Mouse (Mus musculus) midbrain, embryonic 13.5 days (tissue): ENCODE measurements around the gene Selenop. TPM values are rescaled to one million over a fixed set of nuclear protein-coding genes. Genes with fewer than 3 reads are reported as not detected.

Experiments used
- ATAC-seq: fragments of 200-750 bp; cut with Nextera tagmentation; 2 replicates; pipeline ENCODE4 v1.8.0; 2017; ENCODE audit warnings: mild to moderate bottlenecking, moderate TSS enrichment, moderate library complexity
- H3K27ac ChIP-seq: fragments of 300-500 bp; sonication (generic); 2 replicates; pipeline ENCODE4 v1.5.1; 2015; ENCODE audit warnings: inconsistent platforms, mild to moderate bottlenecking, moderate library complexity
- H3K27me3 ChIP-seq: fragments of 300-500 bp; sonication (generic); 2 replicates; pipeline ENCODE4 v1.6.1; 2015; ENCODE audit warnings: mild to moderate bottlenecking, inconsistent platforms
- H3K36me3 ChIP-seq: fragments of 300-500 bp; sonication (generic); 2 replicates; pipeline ENCODE4 v1.6.1; 2015; ENCODE audit warnings: mild to moderate bottlenecking, inconsistent platforms
- H3K4me1 ChIP-seq: fragments of 300-500 bp; sonication (generic); replicated peaks from 2 replicates; pipeline ENCODE4 v1.6.1; 2015; ENCODE audit warnings: inconsistent platforms
- H3K4me2 ChIP-seq: fragments of 300-500 bp; sonication (generic); replicated peaks from 2 replicates; pipeline ENCODE4 v1.6.1; 2015; ENCODE audit warnings: moderate library complexity, mild to moderate bottlenecking, inconsistent platforms
- H3K4me3 ChIP-seq: fragments of 300-500 bp; sonication (generic); replicated peaks from 2 replicates; pipeline ENCODE4 v1.5.1; 2015; ENCODE audit warnings: mild to moderate bottlenecking, inconsistent platforms
- H3K9ac ChIP-seq: fragments of 300-500 bp; sonication (generic); replicated peaks from 2 replicates; pipeline ENCODE4 v1.6.1; 2015; ENCODE audit warnings: mild to moderate bottlenecking, inconsistent platforms
- H3K9me3 ChIP-seq: fragments of 300-500 bp; sonication (generic); 2 replicates; pipeline ENCODE4 v1.6.1; 2016; ENCODE audit warnings: mild to moderate bottlenecking, inconsistent platforms
- WGBS: fragments of 180-500 bp; shearing (Covaris S2); methylation state at CpG from one replicate; pipeline ENCODE4 v1.1.7; 2015; 5-methylcytosine and 5-hydroxymethylcytosine counted together
- polyA plus RNA-seq: library from polyadenylated mRNA; unstranded; fragments of >200 nt; fragmentation: Nextera tagmentation; extraction: Ambion mirVana; gene quantifications from 2 replicates; pipeline ENCODE4 v1.2.1, GENCODE M21; 2015

Selenop gene
- polyA plus RNA-seq, 1 experiment from 2014 or later = 86.1 TPM

- H3K27ac ChIP-seq = no peak overlapping the region
- H3K9ac ChIP-seq = no peak overlapping the region
- no peaks in the 10 kb centered on the region for H3K36me3 ChIP-seq
- H3K4me3 ChIP-seq = no peak overlapping the region
- no peak overlapping the region for H3K4me2 ChIP-seq
- no peaks in the 10 kb centered on the region for H3K27me3 ChIP-seq
- H3K9me3 ChIP-seq = no peaks in the 10 kb centered on the region
- no peaks in the 10 kb centered on the region for H3K4me1 ChIP-seq
- no peak for ATAC-seq
Observed at GRCm38 (mm10) chr15:3312937-3313336, 44.6 kb downstream of the Selenop start.

- ATAC-seq = no peak
- no peaks in the 10 kb centered on the region for H3K9me3 ChIP-seq
- 72% methylated on average over 2 of the region's 2 CpGs for WGBS
Observed at GRCm38 (mm10) chr15:3316617-3317016, 48.3 kb downstream of the Selenop start.

GRCm38 (mm10) chr15:3319929-3320328 lies 51.6 kb downstream of the Selenop start:
- Histone ChIP-seq H3K4me2 (no peak overlapping the region), H3K4me3 (no peak overlapping the region), H3K36me3 (no peaks in the 10 kb centered on the region), H3K4me1 (no peaks in the 10 kb centered on the region), H3K9ac (no peak overlapping the region), H3K27ac (no peak overlapping the region), H3K27me3 (no peaks in the 10 kb centered on the region), H3K9me3 (no peaks in the 10 kb centered on the region)
- ATAC-seq = no peak
- WGBS = 74% methylated on average over 9 of the region's 9 CpGs

More at GRCm38 (mm10) chr15:3316617-3317016, 48.3 kb downstream of the Selenop start:
- no peak overlapping the region for H3K4me3 ChIP-seq
- H3K27me3 ChIP-seq = no peaks in the 10 kb centered on the region
- H3K36me3 ChIP-seq = no peaks in the 10 kb centered on the region
- no peaks in the 10 kb centered on the region for H3K4me1 ChIP-seq
- no peak overlapping the region for H3K9ac ChIP-seq
- no peak overlapping the region for H3K4me2 ChIP-seq
- H3K27ac ChIP-seq = no peak overlapping the region

- ATAC-seq = no peak
- Histone ChIP-seq H3K9me3 (no peaks in the 10 kb centered on the region), H3K4me3 (no peak overlapping the region)
Observed at GRCm38 (mm10) chr15:3323041-3323440, 54.7 kb downstream of the Selenop start.

More at GRCm38 (mm10) chr15:3323041-3323440, 54.7 kb downstream of the Selenop start:
- no peak overlapping the region for H3K27ac ChIP-seq
- no peaks in the 10 kb centered on the region for H3K4me1 ChIP-seq
- H3K36me3 ChIP-seq = no peaks in the 10 kb centered on the region
- no peak overlapping the region for H3K4me2 ChIP-seq
- H3K9ac ChIP-seq = no peak overlapping the region
- no peaks in the 10 kb centered on the region for H3K27me3 ChIP-seq

Other genes with a start within 250 kb of the Selenop start
- 0.12 and 0.26 TPM in 2 replicates for gene Ccdc152, start 35.0 kb downstream of the Selenop start, polyA plus RNA-seq